Mouse (Mus musculus) NIH3T3 (cell line): ENCODE measurements around the gene Nfatc3.
A peak's percentile ranks its signal among the peaks of the same experiment; 100 is the strongest.
"Not testable (repeated sequence)": the region's sequence is repeated elsewhere in the genome, so short reads cannot be mapped to it uniquely, and the experiment has no call there.

Experiments
- DNase-seq: peaks from one replicate; pipeline ENCODE4 v3.0.0-alpha.2; 2012; ENCODE audit warnings: low read depth

The Nfatc3 gene

DNA sequence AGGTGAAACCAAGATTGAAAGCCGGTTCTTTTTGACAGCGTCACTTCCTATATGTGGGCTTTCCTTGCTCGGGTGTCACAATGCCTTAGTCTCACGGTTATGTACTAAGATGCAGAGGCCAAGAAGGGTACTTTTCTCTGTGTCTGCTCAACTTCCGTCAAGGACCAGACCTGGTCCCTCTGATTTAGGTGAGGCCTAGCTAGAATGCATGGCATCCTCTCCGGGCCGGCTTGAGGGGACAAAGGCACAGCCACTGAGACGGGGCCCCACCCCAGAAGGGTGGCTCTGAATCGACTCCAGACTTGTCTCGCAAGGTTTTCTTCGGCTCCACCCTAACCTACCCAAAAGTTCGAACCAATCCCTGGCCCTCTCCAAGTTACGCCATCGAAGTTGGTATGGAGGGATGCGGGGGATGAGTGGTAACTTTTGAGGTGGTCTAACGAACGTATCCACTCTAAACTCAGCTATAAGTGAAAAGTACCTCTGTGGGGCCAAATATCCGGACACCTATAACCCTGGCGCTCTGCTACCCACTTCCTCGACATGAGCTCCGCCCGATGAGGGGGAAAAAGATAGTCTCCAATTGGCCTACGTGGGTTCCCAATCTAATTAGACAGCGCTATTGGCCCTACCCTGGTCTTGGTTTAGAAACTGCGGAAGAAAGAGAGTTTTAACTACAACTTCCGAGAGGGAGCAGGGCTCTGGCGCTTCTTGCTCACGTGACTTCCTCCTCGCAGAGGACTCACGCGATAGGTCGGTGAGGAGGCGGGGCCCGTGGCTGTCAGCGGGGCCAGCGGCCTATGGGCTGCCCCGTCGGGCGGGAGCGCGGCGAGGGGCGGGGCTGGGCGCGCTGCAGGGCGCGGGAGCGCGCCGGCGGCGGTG, at the start of gene Nfatc3:
Nfatc3 (plus strand) TSS at position 110 of the 882 bp plus-strand sequence.
- peak; percentile 98 for DNase-seq

DNA sequence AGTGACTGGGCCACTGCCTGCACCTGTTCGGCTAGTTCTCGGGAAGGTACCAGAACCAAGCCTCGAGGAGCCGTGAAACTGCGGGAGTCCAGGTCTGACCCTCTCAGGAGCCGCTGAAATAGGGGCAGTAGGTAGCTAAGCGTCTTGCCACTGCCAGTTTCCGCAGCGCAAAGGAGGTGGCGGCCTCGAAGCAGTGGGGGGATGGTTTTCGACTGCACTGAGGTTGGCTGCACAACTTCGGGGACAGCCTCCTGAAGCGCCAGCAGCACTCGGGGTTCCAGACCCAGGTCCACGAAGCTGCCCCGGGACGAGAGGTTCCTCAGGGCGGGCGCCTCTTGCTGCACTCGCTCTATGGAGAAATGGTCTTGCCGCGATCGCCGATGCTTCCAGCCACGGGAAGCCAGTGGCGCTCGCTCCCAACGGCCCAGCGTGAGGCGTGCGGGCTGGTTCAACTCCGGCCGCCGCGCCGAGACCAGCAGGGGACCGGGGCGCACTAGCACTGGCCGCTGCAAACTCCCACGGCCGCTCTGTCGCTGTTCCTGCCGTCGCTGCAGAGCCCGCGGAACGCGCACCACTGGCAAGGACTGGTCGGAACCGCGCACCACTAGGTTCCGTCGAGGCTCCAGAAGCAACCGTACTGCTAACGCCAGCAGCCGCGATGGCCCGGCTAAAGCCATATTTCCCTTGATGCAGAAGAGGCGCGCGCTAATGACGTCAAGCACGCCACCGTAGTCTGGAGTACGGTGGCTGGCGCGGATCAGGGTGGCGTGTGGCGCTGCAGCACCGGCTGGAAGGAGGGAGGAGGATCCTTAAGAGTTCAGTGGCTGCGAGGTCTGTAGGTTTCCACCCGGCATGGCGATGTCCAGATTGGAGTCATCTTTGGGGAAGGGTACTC, 47.6 kb upstream of the Nfatc3 start:
- peak; percentile 96 for DNase-seq

DNA sequence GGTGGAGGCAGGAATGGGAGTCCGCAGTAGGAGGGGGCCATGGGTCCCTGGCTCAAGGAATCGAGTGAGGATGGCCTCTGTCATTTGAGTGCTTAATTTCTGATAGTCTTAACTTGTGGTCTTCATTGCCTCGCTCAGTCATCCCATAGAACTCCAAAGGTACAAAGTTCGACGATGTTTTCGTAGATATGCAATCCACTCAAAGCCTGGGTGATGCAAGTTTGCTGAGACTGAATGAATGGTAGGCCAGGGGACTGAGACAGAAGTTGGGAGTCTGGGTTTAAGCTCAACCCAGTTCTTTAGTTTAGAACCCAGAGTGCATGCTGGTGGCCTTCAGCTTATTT, 47.0 kb upstream of the Nfatc3 start, which contains the start of gene Ddx28:
Ddx28 (minus strand) TSS at position 240 of the 344 bp plus-strand sequence.
- DNase-seq: no peak

DNA sequence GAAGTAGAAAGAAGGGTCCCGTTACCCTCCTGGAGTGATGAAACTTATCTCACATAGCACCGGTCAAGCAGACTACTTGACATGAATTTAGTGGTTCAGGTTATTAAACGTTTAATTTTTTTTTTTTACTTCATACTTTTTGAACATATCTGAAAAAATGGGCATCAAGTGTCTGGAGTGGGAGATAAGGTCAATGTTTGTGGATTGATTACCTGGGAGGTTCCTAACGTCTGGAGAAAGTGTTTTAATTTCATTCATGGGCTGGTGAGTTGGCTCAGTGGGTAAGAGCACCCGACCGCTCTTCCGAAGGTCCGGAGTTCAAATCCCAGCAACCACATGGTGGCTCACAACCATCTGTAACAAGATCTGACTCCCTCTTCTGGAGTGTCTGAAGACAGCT, 46.4 kb upstream of the Nfatc3 start:
- DNase-seq: not testable (repeated sequence)

DNA sequence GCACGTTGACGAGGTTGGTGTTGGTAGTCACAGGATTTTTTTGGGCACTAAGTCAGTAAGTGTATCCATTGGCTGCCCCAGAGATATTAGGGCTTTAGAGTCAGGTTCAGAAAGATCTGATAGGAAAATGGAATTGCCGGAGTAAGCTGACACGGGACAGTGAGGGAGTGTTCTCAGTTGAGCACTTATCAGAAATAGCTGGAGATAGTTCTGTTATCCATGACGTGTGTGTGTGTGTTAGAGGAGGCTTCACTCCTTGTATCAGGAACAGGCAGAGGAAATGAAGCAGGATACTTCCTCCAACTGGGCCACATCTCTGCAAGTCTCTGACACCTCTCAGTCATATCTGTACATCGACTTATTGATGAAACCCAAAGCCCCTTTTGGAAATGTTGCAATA, 42.4 kb upstream of the Nfatc3 start:
- no peak for DNase-seq

DNA sequence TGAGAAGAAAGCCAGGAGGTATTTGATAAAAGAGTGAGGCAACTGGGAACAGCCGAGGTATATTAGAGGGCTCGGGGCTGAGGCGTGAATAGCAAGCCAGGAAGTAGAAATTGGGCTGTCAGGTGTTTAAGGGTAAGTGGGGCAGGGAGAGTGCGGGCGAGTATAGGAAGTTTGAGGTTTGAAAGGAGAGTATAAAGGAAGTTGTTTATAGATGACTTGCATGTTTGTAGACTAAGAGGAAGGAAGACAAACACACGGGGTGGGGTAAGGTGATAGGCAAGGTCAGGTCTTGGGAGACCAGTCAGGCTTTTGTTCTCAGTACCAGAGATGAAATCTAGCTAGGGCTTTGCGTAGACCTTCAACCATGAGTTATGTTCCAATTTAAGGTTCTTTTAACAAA, 41.5 kb upstream of the Nfatc3 start:
- DNase-seq: no peak

DNA sequence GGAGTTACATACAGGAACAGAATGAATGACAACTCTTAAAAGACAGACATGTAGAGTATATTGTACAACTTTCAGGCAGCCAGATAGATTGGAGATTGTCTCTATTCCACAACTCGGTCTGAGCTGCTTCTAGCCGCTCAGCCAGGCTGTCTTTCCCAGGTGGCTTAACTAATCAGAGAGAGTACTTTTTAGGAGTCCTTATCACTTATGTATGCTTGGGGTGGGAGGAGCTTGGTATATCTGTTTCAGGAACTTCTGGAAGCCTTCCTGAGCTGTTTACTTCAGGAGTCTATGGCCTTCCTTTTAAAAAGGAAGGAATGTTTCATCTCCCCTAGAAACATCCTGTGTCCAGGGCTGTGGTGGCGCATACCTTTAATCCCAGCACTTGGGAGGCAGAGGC, 40.6 kb upstream of the Nfatc3 start:
- DNase-seq: no peak

DNA sequence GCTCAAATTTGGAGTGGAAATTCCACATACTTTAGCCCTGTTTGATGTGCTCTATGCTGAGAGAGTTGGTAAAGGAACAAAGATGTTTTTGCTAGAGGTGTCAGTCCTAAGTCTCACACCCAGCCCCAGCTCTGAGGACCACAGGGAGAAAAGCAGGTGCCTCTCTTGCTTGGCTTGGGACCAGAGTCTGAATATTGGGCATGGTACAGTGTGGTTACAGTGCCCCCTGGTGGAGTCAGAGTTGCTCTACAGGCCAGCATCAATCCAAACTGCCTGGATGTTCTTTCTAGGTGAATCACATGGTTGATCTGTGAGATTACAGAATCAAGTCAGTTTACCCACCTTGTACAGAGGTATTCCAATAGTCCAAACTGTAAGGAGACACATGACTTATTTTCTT, 36.2 kb upstream of the Nfatc3 start:
- DNase-seq: peak; percentile 89

DNA sequence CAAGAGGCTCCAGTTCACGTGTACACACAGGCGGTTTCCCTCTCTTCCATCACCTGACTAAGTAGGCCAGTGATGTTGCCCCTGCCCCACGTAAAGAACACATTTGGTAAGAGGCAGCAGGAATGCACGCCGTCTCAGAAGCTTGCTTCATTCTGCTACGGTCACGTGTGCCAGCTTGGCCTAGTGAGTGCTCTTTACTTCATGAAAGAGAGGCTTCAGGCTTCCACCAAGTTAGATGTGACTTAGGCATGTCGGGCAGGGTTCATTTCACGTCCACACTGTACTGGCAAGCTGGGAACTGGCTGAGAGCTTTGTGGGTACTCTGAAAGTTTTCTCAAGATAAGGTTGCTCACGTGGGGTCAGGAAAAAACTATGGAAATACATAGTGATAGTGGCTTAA, 19.9 kb upstream of the Nfatc3 start:
- no peak for DNase-seq

DNA sequence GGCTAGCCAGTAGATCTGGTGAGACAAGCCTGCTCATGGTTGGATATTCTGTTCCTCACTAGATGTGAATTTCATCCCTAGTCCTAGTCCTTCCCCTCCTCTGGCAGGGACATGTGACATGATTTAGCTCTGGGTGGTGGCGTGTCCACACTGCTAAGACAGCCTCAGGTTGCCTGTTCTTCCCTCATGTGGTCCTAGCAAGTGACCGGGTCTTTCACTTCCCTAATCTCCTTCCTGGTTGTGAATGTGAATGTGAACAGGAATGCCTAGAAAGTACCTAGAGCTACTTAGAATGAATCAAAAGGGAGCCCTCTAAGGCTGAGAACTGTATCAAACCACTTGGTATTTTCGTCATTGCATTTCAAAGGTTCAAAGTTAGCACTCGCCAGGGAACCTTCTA, 19.0 kb upstream of the Nfatc3 start:
- DNase-seq: no peak

DNA sequence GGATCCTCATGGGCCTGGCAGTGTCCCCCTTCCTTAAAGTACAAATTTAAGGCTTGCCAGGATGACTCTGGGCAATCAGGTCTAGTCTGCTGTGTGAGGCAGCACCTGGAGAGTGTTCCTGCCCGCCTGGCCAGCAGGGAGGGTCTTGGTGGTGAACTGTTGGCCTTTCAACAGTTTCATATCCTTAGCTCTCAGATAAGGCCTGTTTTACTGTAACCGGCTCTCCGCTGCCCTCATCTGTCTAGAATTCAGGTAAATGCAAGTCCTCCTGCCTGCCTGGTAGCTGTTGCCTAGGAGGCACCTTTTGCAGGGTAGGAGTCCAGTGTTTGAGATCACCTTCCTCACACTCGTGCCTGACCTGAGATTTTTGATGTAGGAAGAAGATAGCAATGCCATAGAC, 18.4 kb upstream of the Nfatc3 start:
- DNase-seq: no peak

DNA sequence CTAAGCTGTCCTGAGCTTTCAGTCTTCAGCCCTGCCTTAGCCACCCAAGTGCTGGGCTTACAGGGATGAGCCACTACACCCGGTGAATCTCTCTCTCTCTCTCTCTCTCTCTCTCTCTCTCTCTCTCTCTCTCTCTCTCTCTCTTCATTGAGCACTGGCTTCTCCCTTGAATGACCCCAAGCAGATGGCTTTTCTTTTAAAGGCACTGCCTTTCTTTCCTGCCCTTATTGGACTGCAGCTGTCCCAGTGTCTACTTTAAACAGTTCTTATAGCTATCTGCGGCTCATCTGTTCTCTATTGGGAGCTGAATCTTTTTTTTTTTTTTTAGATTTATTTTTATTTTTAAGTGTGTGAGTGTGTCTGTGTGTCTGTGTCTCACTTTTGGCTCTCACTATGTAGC, 15.6 kb upstream of the Nfatc3 start:
- no peak for DNase-seq

DNA sequence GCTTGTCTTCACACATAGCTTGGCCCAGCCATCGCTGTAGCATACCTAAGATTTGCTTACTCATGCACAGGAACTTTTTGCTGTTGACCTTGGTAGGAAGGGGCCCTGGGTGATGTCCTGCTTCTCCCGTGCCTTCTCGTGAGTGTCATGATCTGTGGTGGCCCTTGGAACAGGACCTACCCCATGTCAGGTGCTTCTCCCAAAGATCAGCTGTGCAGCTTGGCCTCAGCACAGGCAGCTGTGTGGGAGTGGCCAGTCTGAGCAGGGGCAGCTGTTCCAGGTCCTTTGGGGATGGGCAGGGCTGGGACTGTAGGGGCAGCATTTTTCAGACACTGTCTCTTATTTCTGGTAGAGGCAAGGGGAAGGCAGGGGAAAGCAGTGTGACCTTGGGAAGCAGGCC, 14.5 kb upstream of the Nfatc3 start:
- DNase-seq: no peak

DNA sequence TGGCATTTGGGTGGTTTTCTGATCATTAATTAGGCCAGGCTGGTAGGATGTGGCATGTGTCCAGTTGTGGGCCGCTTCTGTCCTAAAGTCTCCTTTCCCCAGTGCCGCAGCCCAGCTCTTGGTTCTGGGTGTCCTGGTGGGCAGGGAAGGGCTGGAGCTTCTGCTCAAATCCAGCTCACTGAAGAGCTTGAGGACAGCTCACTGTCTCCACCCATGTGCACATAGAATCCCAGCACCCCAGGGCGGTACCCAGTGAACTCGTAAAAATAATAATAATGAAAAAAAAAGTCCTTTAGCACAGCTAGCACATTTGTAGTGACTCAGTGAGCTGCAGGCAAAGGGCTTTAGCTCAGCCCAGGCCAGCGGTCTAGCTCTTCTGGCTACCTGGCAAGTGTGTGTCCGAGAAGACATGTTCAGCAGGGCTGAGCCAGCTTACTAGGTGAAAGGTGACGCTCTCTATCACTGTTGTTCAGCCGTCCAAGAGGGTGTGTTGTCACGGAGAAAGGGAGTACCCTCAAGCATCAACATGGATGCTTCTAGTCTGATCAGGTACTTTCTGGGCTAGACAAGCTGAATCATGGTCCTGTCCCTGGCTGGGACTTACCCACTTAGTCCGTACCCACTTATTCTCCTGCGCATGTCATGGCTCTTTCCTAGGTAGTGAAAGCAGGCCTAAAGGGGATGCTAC, 11.6 kb upstream of the Nfatc3 start:
- DNase-seq: no peak

DNA sequence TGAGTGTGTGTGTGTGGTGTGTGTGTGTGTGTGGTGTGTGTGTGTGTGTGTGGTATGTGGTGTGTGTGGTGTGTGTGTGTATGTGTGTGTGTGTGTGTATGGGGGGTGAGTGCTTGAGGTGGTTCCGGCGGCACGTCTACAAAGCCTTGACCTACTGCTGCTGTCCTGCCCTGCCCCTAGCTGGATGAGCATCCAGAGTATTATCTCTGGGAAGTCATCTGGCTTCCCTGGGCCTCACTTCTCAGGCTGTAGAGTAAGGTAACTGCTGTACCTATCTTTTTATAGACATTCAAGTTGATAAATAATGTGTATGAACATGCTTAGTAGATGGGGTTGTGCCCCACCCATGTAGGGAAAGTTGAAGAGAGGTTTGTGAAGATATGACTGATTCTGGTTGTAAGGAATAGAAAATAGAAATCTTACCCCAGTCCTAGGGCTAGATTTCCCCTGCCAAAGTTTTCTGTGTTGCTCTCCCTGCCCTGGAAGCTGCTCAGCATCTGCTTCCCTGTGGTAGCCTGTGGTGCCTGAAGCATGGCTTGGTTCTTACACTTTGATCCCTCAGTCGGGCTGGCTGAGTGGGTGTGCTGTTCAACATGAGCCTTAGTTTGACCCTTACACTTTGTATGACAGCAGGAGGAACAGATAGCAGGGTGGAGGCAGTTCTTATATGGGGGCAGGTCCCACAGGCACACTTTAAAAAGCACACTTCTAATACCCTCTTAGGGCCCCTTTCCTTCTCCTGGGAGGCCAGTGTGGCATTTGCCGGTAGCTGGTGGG, 10.6 kb upstream of the Nfatc3 start:
- DNase-seq: no peak

DNA sequence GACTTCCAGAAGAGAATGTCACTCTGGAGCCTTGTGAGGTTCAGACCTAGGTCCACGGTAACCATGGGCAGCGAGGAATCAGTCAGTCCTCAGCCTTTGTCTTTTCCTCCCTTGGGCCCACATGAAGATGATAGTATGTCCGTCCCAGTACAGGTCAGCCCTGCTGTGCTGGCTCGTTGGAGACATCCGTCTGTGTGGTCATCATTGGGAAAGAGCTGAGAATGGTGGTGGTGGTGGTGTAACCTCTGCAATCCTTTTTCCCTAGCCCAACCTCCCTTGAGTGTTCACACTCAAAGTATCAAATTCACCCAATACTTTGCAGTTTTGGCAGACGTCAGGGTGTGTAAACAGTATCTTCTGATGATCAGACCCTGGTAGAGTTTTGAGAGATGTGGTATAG, 8.8 kb upstream of the Nfatc3 start:
- no peak for DNase-seq

DNA sequence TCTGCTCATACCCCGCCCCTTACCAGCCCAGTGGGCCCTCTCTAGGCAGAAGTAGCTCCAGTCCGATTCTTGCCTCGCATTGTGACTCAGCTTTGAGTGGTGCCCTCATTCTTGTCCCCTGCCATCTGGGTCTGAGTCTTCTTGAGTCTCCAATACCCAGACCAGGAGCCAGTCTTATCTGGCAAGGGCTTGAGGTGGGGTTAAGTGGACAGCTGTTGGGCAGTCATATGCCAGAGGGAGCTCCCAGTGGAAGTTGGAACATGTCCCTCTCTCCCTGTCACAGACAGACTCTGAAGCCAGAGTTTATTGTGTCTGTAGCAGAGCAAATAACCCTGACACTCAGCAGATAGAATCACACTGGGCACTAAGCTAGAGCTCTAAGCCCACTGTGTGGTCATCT, 7.6 kb upstream of the Nfatc3 start:
- no peak for DNase-seq

DNA sequence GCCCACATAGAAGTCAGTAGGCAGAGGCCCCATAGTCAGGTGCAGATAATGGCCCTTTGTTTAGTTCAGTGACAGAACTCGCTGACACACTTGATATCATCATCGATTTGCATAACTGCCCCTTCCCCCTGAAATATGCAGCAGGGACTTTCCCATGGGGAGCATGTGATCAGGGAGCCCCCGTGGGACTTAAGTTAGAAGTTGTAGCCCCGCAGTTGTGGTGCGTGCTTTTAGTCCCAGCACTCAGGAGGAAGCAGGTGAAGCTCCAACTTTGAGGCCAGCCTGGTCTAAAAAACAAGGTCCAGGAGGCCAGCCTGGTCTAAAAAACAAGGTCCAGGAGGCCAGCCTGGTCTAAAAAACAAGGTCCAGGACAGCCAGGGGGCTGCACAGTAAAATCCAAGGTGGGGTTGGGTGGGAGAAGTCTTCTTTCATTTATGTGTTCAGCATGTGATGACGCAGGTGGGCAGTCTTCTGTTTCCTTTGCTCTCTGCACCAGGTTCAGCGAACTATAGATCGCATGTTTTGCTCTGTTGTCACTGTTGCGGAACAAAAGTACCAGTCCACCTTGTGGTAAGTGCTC, 6.0 kb upstream of the Nfatc3 start:
- DNase-seq: no peak

DNA sequence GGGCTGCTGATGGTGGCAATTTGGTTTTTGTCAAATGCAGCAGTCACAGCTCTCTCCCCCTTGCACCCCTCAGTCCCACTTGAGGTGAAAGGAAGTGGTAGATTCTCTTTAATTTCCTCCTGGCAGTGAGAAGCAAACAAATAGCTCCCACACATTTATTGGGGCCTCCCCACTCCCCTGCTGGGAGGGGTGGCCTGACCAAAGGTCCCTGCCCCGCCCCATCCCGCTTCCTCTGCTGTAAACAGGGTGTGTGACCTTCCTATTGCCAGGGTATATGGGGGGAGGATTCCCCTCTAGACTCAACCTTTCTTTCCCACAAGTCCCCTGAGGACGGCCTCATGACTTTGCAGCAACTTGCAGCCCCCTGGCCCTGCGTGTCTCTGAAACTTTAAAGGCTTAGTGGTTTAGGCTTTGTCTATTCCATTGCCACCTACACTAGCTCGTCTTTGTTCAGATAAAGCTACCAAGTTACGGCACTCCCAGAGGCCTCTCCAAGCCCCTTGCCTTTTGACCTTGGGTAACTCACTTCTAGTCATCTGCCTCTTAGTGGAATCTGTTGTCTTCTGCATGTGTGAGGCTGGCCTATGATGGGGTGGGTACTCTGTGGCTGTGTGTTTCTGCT, 4.3 kb upstream of the Nfatc3 start:
- no peak for DNase-seq

DNA sequence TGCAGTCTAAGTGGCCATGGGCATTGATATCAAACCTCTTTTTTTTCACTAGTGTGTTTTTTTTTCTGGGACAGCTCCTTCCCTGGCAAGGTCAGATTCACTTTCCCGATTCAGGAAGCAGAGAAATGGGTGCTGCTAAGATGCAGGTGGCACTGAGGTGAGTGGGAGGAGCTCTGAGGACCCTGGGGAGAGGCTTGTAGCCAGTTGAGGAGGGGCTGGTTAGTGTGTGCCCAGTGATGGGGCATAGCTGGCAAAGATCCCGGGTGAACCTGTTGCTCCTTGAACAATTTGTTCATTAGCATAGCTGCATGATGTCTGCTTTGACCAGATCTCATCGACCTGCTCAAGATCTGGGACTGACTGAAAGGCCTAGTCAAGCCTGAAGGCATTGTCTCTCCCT, 3.6 kb upstream of the Nfatc3 start:
- no peak for DNase-seq

DNA sequence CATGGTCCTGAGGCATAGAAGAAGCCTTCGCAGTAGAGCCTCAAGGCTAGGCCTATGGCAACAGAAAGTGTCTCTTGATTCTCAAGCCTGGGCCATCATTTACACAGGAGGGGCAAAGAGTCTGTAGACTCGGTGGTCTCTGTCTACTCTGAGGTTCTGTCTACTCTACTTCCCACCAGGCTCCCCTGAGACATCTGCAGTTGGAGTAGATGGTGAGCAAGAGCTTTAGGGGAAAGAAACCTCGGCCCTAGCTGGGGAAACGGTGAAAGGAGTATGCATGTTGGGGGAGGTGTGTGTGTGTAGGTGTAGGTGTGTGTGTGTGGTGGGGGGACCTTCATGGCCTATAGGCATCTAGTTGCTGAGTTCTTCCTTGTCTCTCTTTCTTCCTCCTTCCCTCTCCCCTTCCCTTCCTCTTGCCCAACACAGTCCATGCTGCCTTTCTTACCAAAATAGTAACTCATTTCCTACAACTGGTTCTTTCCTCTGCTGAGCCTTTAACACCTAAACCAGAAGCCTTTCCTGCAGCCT, 2.1 kb upstream of the Nfatc3 start:
- DNase-seq: no peak
